Mouse (Mus musculus) spleen, postnatal 10 days (tissue): ENCODE data around the gene Zxdb.
"Not testable (repeated sequence)": the region's sequence is repeated elsewhere in the genome, so short reads cannot be mapped to it uniquely, and the experiment has no call there.

Experiments used
- DNase-seq, 2 experiments: peaks; one replicate each; pipeline ENCODE4 v3.0.0; 2021 to 2022; ENCODE audit warnings: low spot score in 2 of 2

The Zxdb gene

GRCm38 (mm10) chrX:94724192-94724971 lies at the start of gene Zxdb:
Zxdb (plus strand) TSS chrX:94724569.
- not testable (repeated sequence) for DNase-seq

GRCm38 (mm10) chrX:94674977-94675376 lies 49.4 kb upstream of the Zxdb start:
- DNase-seq = peak in 1 of 2 experiments; percentile 64

GRCm38 (mm10) chrX:94681581-94681980 lies 42.8 kb upstream of the Zxdb start:
- not testable (repeated sequence) for DNase-seq

- not testable (repeated sequence) for DNase-seq
Observed at GRCm38 (mm10) chrX:94689593-94689992, 34.8 kb upstream of the Zxdb start.

- not testable (repeated sequence) for DNase-seq
Observed at GRCm38 (mm10) chrX:94706676-94707075, 17.7 kb upstream of the Zxdb start.

GRCm38 (mm10) chrX:94709752-94710151 lies 14.6 kb upstream of the Zxdb start:
- DNase-seq = not testable (repeated sequence)

- peak in 1 of 2 experiments; percentile 8 for DNase-seq
Observed at GRCm38 (mm10) chrX:94724972-94725569, 702 bp downstream of the Zxdb start.

- DNase-seq = not testable (repeated sequence)
Observed at GRCm38 (mm10) chrX:94725627-94726083, 1.3 kb downstream of the Zxdb start.

- no peak for DNase-seq
Observed at GRCm38 (mm10) chrX:94731596-94731995, 7.2 kb downstream of the Zxdb start.

GRCm38 (mm10) chrX:94753733-94754132 lies 29.4 kb downstream of the Zxdb start:
- DNase-seq = no peak

- no peak for DNase-seq
Observed at GRCm38 (mm10) chrX:94759959-94760358, 35.6 kb downstream of the Zxdb start.

GRCm38 (mm10) chrX:94773876-94774275 lies 49.5 kb downstream of the Zxdb start:
- no peak for DNase-seq
